Mouse (Mus musculus): ENCODE results near the gene Pfkl. TPM values are rescaled to one million over a fixed set of nuclear protein-coding genes. Genes with fewer than 3 reads are reported as not detected.

Gene Pfkl
- total and polyA plus RNA-seq, 3 experiments, result 84.8 to 267 TPM; not detected in 1

GRCm38 (mm10) chr10:78010335-78010734 lies 452 bp upstream of the Pfkl start:
- peaks cover 2 to 14% of the 10 kb centered on the region in 2 experiments; a peak in 3 of 4 replicates for H3K4me1 ChIP-seq (ENCODE audit: control insufficient read depth in 1 of 2, insufficient read depth in 2 of 2, low read length in 2 of 2)
- H3K9me3 ChIP-seq (replicated peaks; ENCODE audit: insufficient read depth, low read length), result no peaks in the 10 kb centered on the region
- no peak for TF ChIP-seq TCF12 (IDR thresholded peaks at IDR 0.05; ENCODE audit: low read depth, low read length)
- peak; percentile 54; the same call in 1 of the 2 replicates for TF ChIP-seq MXI1 (IDR thresholded peaks at IDR 0.05; ENCODE audit: low read depth, low read length)
- peak; percentile 44; the same call in 1 of the 2 replicates for TF ChIP-seq MAFK (IDR thresholded peaks at IDR 0.05; ENCODE audit: borderline replicate concordance, low read depth, low read length)
- TF ChIP-seq TBP (IDR thresholded peaks at IDR 0.05; ENCODE audit: low read depth, low read length), result peak; percentile 87
- no peak for TF ChIP-seq JUND (IDR thresholded peaks at IDR 0.05; ENCODE audit: low read depth, low read length)
- 0 out of 2 replicates have a peak, but pooled peaks have one; percentile 30 for TF ChIP-seq ZMIZ1 (IDR thresholded peaks at IDR 0.05; ENCODE audit: low read depth, low read length)
- no peak; the same call in none of the 2 replicates for TF ChIP-seq ETS1 (IDR thresholded peaks at IDR 0.05; ENCODE audit: low read depth, low read length)
- TF ChIP-seq ZC3H11A (IDR thresholded peaks at IDR 0.05; ENCODE audit: low read depth, low read length), result no peak
- H3K27me3 ChIP-seq (ENCODE audit: control insufficient read depth in 1 of 2, insufficient read depth in 2 of 2, low read length in 2 of 2), result no peaks in the 10 kb centered on the region
- peaks cover 19% of the 10 kb centered on the region for H3K79me2 ChIP-seq (ENCODE audit: control insufficient read depth, insufficient read depth, low read length, poor library complexity)
- H3K9ac ChIP-seq (ENCODE audit: control insufficient read depth, low read depth, low read length, poor library complexity, severe bottlenecking), result peak overlapping the region; percentile 69
- peak; percentile 83 for DNase-seq (ENCODE audit: low read depth, low spot score)
- H3K36me3 ChIP-seq (ENCODE audit: control insufficient read depth in 1 of 2, insufficient read depth in 2 of 2, low read length in 2 of 2), result no peaks in the 10 kb centered on the region; a peak in 2 of 4 replicates
- peak overlapping the region; percentile 67 for H3K27ac ChIP-seq (ENCODE audit: control insufficient read depth, low read depth, low read length)
- H3K4me3 ChIP-seq (ENCODE audit: control insufficient read depth in 1 of 2, insufficient read depth in 1 of 2, low read depth in 2 of 2, low read length in 2 of 2), result peak overlapping the region; percentile 79 to 80

- H3K79me2 ChIP-seq (ENCODE audit: control insufficient read depth, insufficient read depth, low read length, poor library complexity), result peaks cover 19% of the 10 kb centered on the region
- peak overlapping the region; percentile 80 for H3K27ac ChIP-seq (ENCODE audit: control insufficient read depth, low read depth, low read length)
- H3K9me3 ChIP-seq (replicated peaks; ENCODE audit: insufficient read depth, low read length), result no peaks in the 10 kb centered on the region
- H3K27me3 ChIP-seq (ENCODE audit: control insufficient read depth in 1 of 2, insufficient read depth in 2 of 2, low read length in 2 of 2), result no peaks in the 10 kb centered on the region
- peak; percentile 97 for DNase-seq (ENCODE audit: low read depth, low spot score)
- peak overlapping the region; percentile 79 to 80 for H3K4me3 ChIP-seq (ENCODE audit: control insufficient read depth in 1 of 2, insufficient read depth in 1 of 2, low read depth in 2 of 2, low read length in 2 of 2)
- peak overlapping the region; percentile 79 for H3K9ac ChIP-seq (ENCODE audit: control insufficient read depth, low read depth, low read length, poor library complexity, severe bottlenecking)
- peaks cover 2 to 14% of the 10 kb centered on the region in 2 experiments; a peak in 3 of 4 replicates for H3K4me1 ChIP-seq (ENCODE audit: control insufficient read depth in 1 of 2, insufficient read depth in 2 of 2, low read length in 2 of 2)
- H3K36me3 ChIP-seq (ENCODE audit: control insufficient read depth in 1 of 2, insufficient read depth in 2 of 2, low read length in 2 of 2), result peaks cover 0 to 1% of the 10 kb centered on the region in 2 experiments; a peak in 2 of 4 replicates
- TF ChIP-seq MYB (IDR thresholded peaks at IDR 0.05; ENCODE audit: low read depth, low read length) (no peak), CHD2 (IDR thresholded peaks at IDR 0.05; ENCODE audit: low read length) (no peak), USF1 (IDR thresholded peaks at IDR 0.05; ENCODE audit: low read depth, low read length) (peak; percentile 23; the same call in 1 of the 2 replicates), MEF2A (IDR thresholded peaks at IDR 0.05; ENCODE audit: extremely low read depth, insufficient replicate concordance, low read depth, low read length, poor library complexity, severe bottlenecking) (no peak), ZNF384 (IDR thresholded peaks at IDR 0.05; ENCODE audit: low read depth, low read length) (no peak), MAFK (IDR thresholded peaks at IDR 0.05; ENCODE audit: borderline replicate concordance, low read depth, low read length) (no peak), HCFC1 (IDR thresholded peaks at IDR 0.05; ENCODE audit: low read depth, low read length) (peak; percentile 50; the same call in 1 of the 2 replicates), MXI1 (IDR thresholded peaks at IDR 0.05; ENCODE audit: low read depth, low read length) (peak; percentile 99), NRF1 (IDR thresholded peaks at IDR 0.05; ENCODE audit: insufficient read depth, low read depth, low read length, poor library complexity, severe bottlenecking) (peak; percentile 67), GATA1 (IDR thresholded peaks at IDR 0.05; ENCODE audit: low read depth, low read length) (no peak), MYC (IDR thresholded peaks at IDR 0.05; ENCODE audit: low read depth, low read length) (peak; percentile 92), RCOR1 (IDR thresholded peaks at IDR 0.05; ENCODE audit: low read depth, low read length) (no peak), NELFE (IDR thresholded peaks at IDR 0.05; ENCODE audit: low read depth, low read length) (peak; percentile 79), CTCF (IDR thresholded peaks at IDR 0.05 in 2 of 3, conservative IDR thresholded peaks at IDR 0.05 in 1 of 3; ENCODE audit: control insufficient read depth in 1 of 3, insufficient read depth in 1 of 3, low read depth in 2 of 3, low read length in 3 of 3, poor library complexity in 1 of 3, severe bottlenecking in 1 of 3) (peak in 2 of 3 experiments; percentile 45 to 48; a peak in 4 of 6 replicates), BHLHE40 (IDR thresholded peaks at IDR 0.05; ENCODE audit: borderline replicate concordance, low read depth, low read length) (no peak), TAL1 (IDR thresholded peaks at IDR 0.05; ENCODE audit: low read length) (no peak), POLR2AphosphoS5 (IDR thresholded peaks at IDR 0.05; ENCODE audit: borderline replicate concordance, low read depth, low read length) (no peak), ZMIZ1 (IDR thresholded peaks at IDR 0.05; ENCODE audit: low read depth, low read length) (0 out of 2 replicates have a peak, but pooled peaks have one; percentile 19), E2F4 (IDR thresholded peaks at IDR 0.05; ENCODE audit: borderline replicate concordance, low read depth, low read length) (no peak), MAX (IDR thresholded peaks at IDR 0.05; ENCODE audit: low read length) (peak; percentile 91), SIN3A (IDR thresholded peaks at IDR 0.05; ENCODE audit: low read length) (peak; percentile 96), CHD1 (IDR thresholded peaks at IDR 0.05; ENCODE audit: low read depth, low read length) (no peak), GABPA (IDR thresholded peaks at IDR 0.05; ENCODE audit: low read depth, low read length) (no peak), SMC3 (IDR thresholded peaks at IDR 0.05; ENCODE audit: low read depth, low read length) (no peak)
Measured at GRCm38 (mm10) chr10:78009184-78009944, 519 bp downstream of the Pfkl start.

Measured in MEL (cell line).